Mouse (Mus musculus) heart, adult 2 months (tissue): ENCODE measurements around the gene Ap5z1.

Source experiments
- CTCF ChIP-seq: fragments of 200-600 bp; IDR thresholded peaks from 2 replicates; pipeline ENCODE4 v1.8.1; 2022; ENCODE audit warnings: antibody characterized with exemption, mild to moderate bottlenecking, moderate library complexity
- POLR2A ChIP-seq: fragments of 200-500 bp; IDR thresholded peaks from 2 replicates; pipeline ENCODE4 v1.6.1; 2011; ENCODE audit warnings: mild to moderate bottlenecking, low read depth, low read length, control low read depth; ENCODE audit not compliant: insufficient read depth

GRCm38 (mm10) chr5:142504175-142504574 is 40.4 kb downstream of the Ap5z1 start:
- TF ChIP-seq CTCF (no peak), POLR2A (no peak)
